Mouse (Mus musculus): ENCODE measurements around the gene Lrrc36. TPM values are rescaled to one million over a fixed set of nuclear protein-coding genes. Genes with fewer than 3 reads are reported as not detected.

Gene Lrrc36
- total RNA-seq, 2 experiments from 2014 or later: not detected

Other genes with a start within 250 kb of the Lrrc36 start
- gene Cbfb, start 242.9 kb upstream of the Lrrc36 start, total RNA-seq (2014; fragmentation: Nextera tagmentation): 119 and 135 TPM in 2 replicates
- 177 and 185 TPM in 2 replicates for gene Cbfb, start 242.9 kb upstream of the Lrrc36 start, total RNA-seq (2017)
- 30.9 and 41.0 TPM in 2 replicates for gene D230025D16Rik, start 188.4 kb upstream of the Lrrc36 start, total RNA-seq (2014; fragmentation: Nextera tagmentation)
- gene D230025D16Rik, start 188.4 kb upstream of the Lrrc36 start, total RNA-seq (2017): 21.8 and 25.7 TPM in 2 replicates
- 0.32 TPM in 1 of 2 replicates, not detected in the other for gene B3gnt9, start 158.4 kb upstream of the Lrrc36 start, total RNA-seq (2014; fragmentation: Nextera tagmentation)
- 1.0 TPM in 1 of 2 replicates, not detected in the other for gene B3gnt9, start 158.4 kb upstream of the Lrrc36 start, total RNA-seq (2017)
- gene Tradd, start 149.0 kb upstream of the Lrrc36 start, total RNA-seq (2014; fragmentation: Nextera tagmentation): 8.7 and 9.4 TPM in 2 replicates
- gene Tradd, start 149.0 kb upstream of the Lrrc36 start, total RNA-seq (2017): 15.8 and 21.0 TPM in 2 replicates
- gene Fbxl8, start 148.9 kb upstream of the Lrrc36 start, total RNA-seq (2014; fragmentation: Nextera tagmentation): 0.21 and 4.4 TPM in 2 replicates
- 1.7 and 3.6 TPM in 2 replicates for gene Fbxl8, start 148.9 kb upstream of the Lrrc36 start, total RNA-seq (2017)
- not detected in 2 replicates for gene Hsf4, start 143.8 kb upstream of the Lrrc36 start, total RNA-seq (2014; fragmentation: Nextera tagmentation)
- gene Hsf4, start 143.8 kb upstream of the Lrrc36 start, total RNA-seq (2017): not detected in 2 replicates
- not detected in 2 replicates for gene Nol3, start 137.4 kb upstream of the Lrrc36 start, total RNA-seq (2014; fragmentation: Nextera tagmentation)
- gene Nol3, start 137.4 kb upstream of the Lrrc36 start, total RNA-seq (2017): not detected in 2 replicates
- 2.7 and 4.0 TPM in 2 replicates for gene 4931428F04Rik, start 123.7 kb upstream of the Lrrc36 start, total RNA-seq (2014; fragmentation: Nextera tagmentation)
- 0.56 and 0.93 TPM in 2 replicates for gene 4931428F04Rik, start 123.7 kb upstream of the Lrrc36 start, total RNA-seq (2017)
- gene Exoc3l, start 117.5 kb upstream of the Lrrc36 start, total RNA-seq (2014; fragmentation: Nextera tagmentation): not detected in 2 replicates
- 0.60 and 2.5 TPM in 2 replicates for gene Exoc3l, start 117.5 kb upstream of the Lrrc36 start, total RNA-seq (2017)
- 139 and 170 TPM in 2 replicates for gene E2f4, start 115.9 kb upstream of the Lrrc36 start, total RNA-seq (2014; fragmentation: Nextera tagmentation)
- gene E2f4, start 115.9 kb upstream of the Lrrc36 start, total RNA-seq (2017): 44.3 and 50.9 TPM in 2 replicates
- gene Elmo3, start 108.0 kb upstream of the Lrrc36 start, total RNA-seq (2014; fragmentation: Nextera tagmentation): 2.6 and 5.6 TPM in 2 replicates
- gene Elmo3, start 108.0 kb upstream of the Lrrc36 start, total RNA-seq (2017): 0.05 and 3.2 TPM in 2 replicates
- gene Lrrc29, start 87.3 kb upstream of the Lrrc36 start, total RNA-seq (2014; fragmentation: Nextera tagmentation): 5.2 and 5.3 TPM in 2 replicates
- 2.0 and 2.3 TPM in 2 replicates for gene Lrrc29, start 87.3 kb upstream of the Lrrc36 start, total RNA-seq (2017)
- gene Tmem208, start 87.2 kb upstream of the Lrrc36 start, total RNA-seq (2014; fragmentation: Nextera tagmentation): 82.8 and 106 TPM in 2 replicates
- gene Tmem208, start 87.2 kb upstream of the Lrrc36 start, total RNA-seq (2017): 37.1 and 64.8 TPM in 2 replicates
- gene Fhod1, start 65.6 kb upstream of the Lrrc36 start, total RNA-seq (2014; fragmentation: Nextera tagmentation): 7.0 and 12.9 TPM in 2 replicates
- 2.5 and 2.6 TPM in 2 replicates for gene Fhod1, start 65.6 kb upstream of the Lrrc36 start, total RNA-seq (2017)
- 0.82 and 3.8 TPM in 2 replicates for gene Slc9a5, start 64.7 kb upstream of the Lrrc36 start, total RNA-seq (2014; fragmentation: Nextera tagmentation)
- 0.41 and 0.73 TPM in 2 replicates for gene Slc9a5, start 64.7 kb upstream of the Lrrc36 start, total RNA-seq (2017)
- gene Plekhg4, start 40.3 kb upstream of the Lrrc36 start, total RNA-seq (2014; fragmentation: Nextera tagmentation): 0.47 TPM in 1 of 2 replicates, not detected in the other
- gene Plekhg4, start 40.3 kb upstream of the Lrrc36 start, total RNA-seq (2017): 0.09 TPM in 1 of 2 replicates, not detected in the other
- not detected in 2 replicates for gene Kctd19, start 69 bp upstream of the Lrrc36 start, total RNA-seq (2014; fragmentation: Nextera tagmentation)
- gene Kctd19, start 69 bp upstream of the Lrrc36 start, total RNA-seq (2017): not detected in 2 replicates
- not detected in 2 replicates for gene Tppp3, start 58.0 kb downstream of the Lrrc36 start, total RNA-seq (2014; fragmentation: Nextera tagmentation)
- gene Tppp3, start 58.0 kb downstream of the Lrrc36 start, total RNA-seq (2017): not detected in 2 replicates
- 1.8 and 10.4 TPM in 2 replicates for gene Zdhhc1, start 83.3 kb downstream of the Lrrc36 start, total RNA-seq (2014; fragmentation: Nextera tagmentation)
- gene Zdhhc1, start 83.3 kb downstream of the Lrrc36 start, total RNA-seq (2017): 3.6 and 4.6 TPM in 2 replicates
- not detected in 2 replicates for gene Hsd11b2, start 105.2 kb downstream of the Lrrc36 start, total RNA-seq (2014; fragmentation: Nextera tagmentation)
- not detected in 2 replicates for gene Hsd11b2, start 105.2 kb downstream of the Lrrc36 start, total RNA-seq (2017)
- 112 and 132 TPM in 2 replicates for gene Atp6v0d1, start 152.5 kb downstream of the Lrrc36 start, total RNA-seq (2014; fragmentation: Nextera tagmentation)
- 47.1 and 47.3 TPM in 2 replicates for gene Atp6v0d1, start 152.5 kb downstream of the Lrrc36 start, total RNA-seq (2017)
- gene Ripor1, start 191.7 kb downstream of the Lrrc36 start, total RNA-seq (2014; fragmentation: Nextera tagmentation): 55.3 and 92.8 TPM in 2 replicates
- 5.4 and 10.1 TPM in 2 replicates for gene Ripor1, start 191.7 kb downstream of the Lrrc36 start, total RNA-seq (2017)
- 104 and 105 TPM in 2 replicates for gene Ctcf, start 223.0 kb downstream of the Lrrc36 start, total RNA-seq (2014; fragmentation: Nextera tagmentation)
- gene Ctcf, start 223.0 kb downstream of the Lrrc36 start, total RNA-seq (2017): 84.1 and 107 TPM in 2 replicates
- not detected in 2 replicates for gene Agrp, start 223.8 kb downstream of the Lrrc36 start, total RNA-seq (2014; fragmentation: Nextera tagmentation)
- not detected in 2 replicates for gene Agrp, start 223.8 kb downstream of the Lrrc36 start, total RNA-seq (2017)